Mouse (Mus musculus) limb, embryonic 11.5 days (tissue): ENCODE measurements around the gene Palm2. TPM values are rescaled to one million over a fixed set of nuclear protein-coding genes. Genes with fewer than 3 reads are reported as not detected.

Experiments used
- ATAC-seq: fragments of 200-750 bp; cut with Nextera tagmentation; 2 replicates; pipeline ENCODE4 v1.8.0; 2017; ENCODE audit warnings: low read depth; ENCODE audit not compliant: insufficient number of reproducible peaks, low FRiP score, low TSS enrichment
- DNase-seq: peaks from one replicate; pipeline ENCODE4 v3.0.0-alpha.2; 2015; ENCODE audit warnings: low spot score
- H3K27ac ChIP-seq: fragments of 300-500 bp; sonication (generic); replicated peaks from 2 replicates; pipeline ENCODE4 v1.5.1; 2014; ENCODE audit warnings: low read depth, mild to moderate bottlenecking, low read length
- H3K27me3 ChIP-seq: fragments of 300-500 bp; sonication (generic); 2 replicates; pipeline ENCODE4 v1.6.1; 2014; ENCODE audit warnings: mild to moderate bottlenecking, low read length, mixed read lengths; ENCODE audit not compliant: control insufficient read depth, insufficient read depth
- H3K36me3 ChIP-seq: fragments of 300-500 bp; sonication (generic); 2 replicates; pipeline ENCODE4 v1.6.1; 2014; ENCODE audit warnings: mild to moderate bottlenecking, low read length, moderate library complexity, mixed read lengths; ENCODE audit not compliant: control insufficient read depth, insufficient read depth
- H3K4me1 ChIP-seq: fragments of 300-500 bp; sonication (generic); 2 replicates; pipeline ENCODE4 v1.6.1; 2014; ENCODE audit warnings: low read length, mixed read lengths; ENCODE audit not compliant: control insufficient read depth, insufficient read depth
- H3K4me2 ChIP-seq: fragments of 300-500 bp; sonication (generic); 2 replicates; pipeline ENCODE4 v1.6.1; 2014; ENCODE audit warnings: low read depth, mild to moderate bottlenecking, moderate library complexity; ENCODE audit not compliant: severe bottlenecking
- H3K4me3 ChIP-seq: fragments of 300-500 bp; sonication (generic); 2 replicates; pipeline ENCODE4 v1.5.1; 2014; ENCODE audit warnings: low read depth, low read length
- H3K9ac ChIP-seq: fragments of 300-500 bp; sonication (generic); 2 replicates; pipeline ENCODE4 v1.6.1; 2014; ENCODE audit warnings: mild to moderate bottlenecking, low read length
- H3K9me3 ChIP-seq: fragments of 300-500 bp; sonication (generic); 2 replicates; pipeline ENCODE4 v1.6.1; 2016; ENCODE audit warnings: low read length; ENCODE audit not compliant: control insufficient read depth
- WGBS: fragments of 180-500 bp; shearing (Covaris S2); extraction: QIAGEN DNeasy Blood & Tissue Kit; methylation state at CpG from one replicate; pipeline ENCODE4 v1.1.7; 2014; 5-methylcytosine and 5-hydroxymethylcytosine counted together
- polyA plus RNA-seq: library from polyadenylated mRNA; unstranded; fragments of >200 nt; fragmentation: Nextera tagmentation; extraction: Ambion mirVana; gene quantifications from 2 replicates; pipeline ENCODE4 v1.2.1, GENCODE M21; 2014

Palm2 gene
- polyA plus RNA-seq, 1 experiment from 2014 or later: 4.1 TPM

DNA sequence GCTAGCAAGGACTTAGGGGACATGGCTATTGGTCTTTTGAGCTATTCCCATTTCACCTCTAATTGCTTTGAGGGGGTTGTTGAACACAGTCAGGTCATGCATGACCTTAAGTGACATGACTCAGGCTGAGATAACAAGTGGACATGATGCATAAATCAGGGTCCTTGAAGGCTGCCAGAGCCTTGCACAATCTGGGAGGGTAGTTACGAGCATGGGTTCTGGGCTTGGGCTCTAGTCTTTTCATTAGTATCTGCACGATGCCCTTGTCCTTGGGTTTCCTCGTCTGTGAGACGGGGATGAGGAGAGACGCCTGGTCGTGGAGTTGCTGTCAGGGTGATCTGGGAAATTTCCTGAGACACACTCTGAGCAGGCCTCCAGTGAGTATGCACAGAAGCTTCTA is 140.6 kb downstream of the Palm2 start:
- WGBS: 74% methylated on average over 6 of the region's 6 CpGs
- Histone ChIP-seq H3K9me3 (no peaks in the 10 kb centered on the region), H3K36me3 (no peaks in the 10 kb centered on the region), H3K27me3 (no peaks in the 10 kb centered on the region), H3K9ac (no peak overlapping the region), H3K4me3 (no peak overlapping the region), H3K27ac (no peak overlapping the region), H3K4me1 (0 out of 2 replicates have a peak, but pooled peaks cover under 1% of the 10 kb centered on the region), H3K4me2 (no peak overlapping the region)
- DNase-seq: no peak
- ATAC-seq: no peak

DNA sequence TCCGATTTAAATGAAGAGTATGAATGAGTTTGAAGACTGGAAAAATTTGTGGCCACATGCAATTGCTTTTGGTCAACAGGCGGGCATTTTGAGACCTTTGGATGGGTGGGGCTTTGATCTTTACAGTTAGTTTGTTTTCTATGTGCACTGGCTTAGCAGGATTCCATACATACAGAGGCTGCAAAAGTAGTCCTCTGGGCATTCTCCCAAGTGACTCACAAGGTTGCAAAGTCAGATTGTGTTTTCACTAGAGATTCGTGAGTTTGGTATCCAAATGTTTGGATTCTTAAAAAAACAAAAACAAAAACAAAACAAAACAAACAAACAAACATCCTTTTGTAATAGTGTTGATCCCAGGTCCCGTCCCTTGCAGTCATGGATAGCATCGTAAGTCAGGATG is 141.6 kb downstream of the Palm2 start:
- Histone ChIP-seq H3K4me1 (no peaks in the 10 kb centered on the region), H3K27ac (no peak overlapping the region), H3K27me3 (no peaks in the 10 kb centered on the region), H3K9me3 (no peaks in the 10 kb centered on the region), H3K9ac (no peak overlapping the region), H3K36me3 (no peaks in the 10 kb centered on the region), H3K4me2 (no peak overlapping the region), H3K4me3 (no peak overlapping the region)
- no peak for DNase-seq
- ATAC-seq: no peak
- 82% methylated on average over 5 of the region's 5 CpGs for WGBS

DNA sequence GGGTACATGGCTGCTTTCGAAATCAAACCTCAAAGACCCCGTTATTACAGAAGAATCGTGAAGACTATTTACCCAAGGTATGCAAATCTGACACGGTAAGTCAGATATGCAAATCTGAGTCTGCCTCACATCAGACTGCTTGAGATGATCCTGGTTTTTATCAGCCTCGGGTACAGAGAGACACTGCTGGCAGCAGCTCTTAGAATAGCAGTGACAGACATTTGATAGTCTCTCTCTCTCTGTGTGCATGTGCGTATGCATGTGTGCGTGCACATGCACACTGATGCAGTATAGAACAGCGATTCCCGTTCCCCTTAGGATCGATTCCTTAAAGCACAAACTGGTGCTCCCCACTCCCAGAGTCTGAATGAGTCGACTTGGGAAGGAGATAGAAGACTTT is 142.0 kb downstream of the Palm2 start:
- H3K4me3 ChIP-seq: no peak overlapping the region
- no peak overlapping the region for H3K4me2 ChIP-seq
- DNase-seq (no peak), ATAC-seq (no peak)
- no peaks in the 10 kb centered on the region for H3K4me1 ChIP-seq
- H3K27me3 ChIP-seq: no peaks in the 10 kb centered on the region
- H3K36me3 ChIP-seq: no peaks in the 10 kb centered on the region
- WGBS: 89% methylated on average over 11 of the region's 11 CpGs
- H3K9ac ChIP-seq: no peak overlapping the region
- H3K27ac ChIP-seq: no peak overlapping the region
- no peaks in the 10 kb centered on the region for H3K9me3 ChIP-seq

DNA sequence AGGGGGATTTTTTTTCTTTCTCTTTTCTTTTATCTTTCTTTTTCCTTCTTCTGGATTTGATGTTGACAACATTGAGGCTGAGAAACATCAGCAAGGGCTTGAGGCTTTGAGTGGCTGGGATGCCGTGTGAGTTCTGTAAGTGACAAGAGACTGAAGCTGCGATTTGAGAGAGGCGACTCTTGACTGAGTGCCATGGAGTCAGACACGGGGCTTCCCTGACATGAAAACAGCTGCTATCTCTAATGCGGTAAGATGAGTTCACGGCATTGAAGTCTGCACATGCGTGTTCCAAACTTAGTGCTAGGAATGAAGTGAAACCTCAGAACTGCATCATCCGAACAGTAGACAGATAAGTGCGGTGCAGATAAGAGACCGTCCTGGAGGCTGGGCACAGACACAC is 145.6 kb downstream of the Palm2 start:
- H3K4me1 ChIP-seq: no peaks in the 10 kb centered on the region
- H3K27ac ChIP-seq: no peak overlapping the region
- DNase-seq (no peak), ATAC-seq (no peak)
- no peaks in the 10 kb centered on the region for H3K27me3 ChIP-seq
- WGBS: 94% methylated on average over 10 of the region's 10 CpGs
- H3K4me2 ChIP-seq: no peak overlapping the region
- H3K36me3 ChIP-seq: no peaks in the 10 kb centered on the region
- no peak overlapping the region for H3K4me3 ChIP-seq
- H3K9me3 ChIP-seq: no peaks in the 10 kb centered on the region
- H3K9ac ChIP-seq: no peak overlapping the region

DNA sequence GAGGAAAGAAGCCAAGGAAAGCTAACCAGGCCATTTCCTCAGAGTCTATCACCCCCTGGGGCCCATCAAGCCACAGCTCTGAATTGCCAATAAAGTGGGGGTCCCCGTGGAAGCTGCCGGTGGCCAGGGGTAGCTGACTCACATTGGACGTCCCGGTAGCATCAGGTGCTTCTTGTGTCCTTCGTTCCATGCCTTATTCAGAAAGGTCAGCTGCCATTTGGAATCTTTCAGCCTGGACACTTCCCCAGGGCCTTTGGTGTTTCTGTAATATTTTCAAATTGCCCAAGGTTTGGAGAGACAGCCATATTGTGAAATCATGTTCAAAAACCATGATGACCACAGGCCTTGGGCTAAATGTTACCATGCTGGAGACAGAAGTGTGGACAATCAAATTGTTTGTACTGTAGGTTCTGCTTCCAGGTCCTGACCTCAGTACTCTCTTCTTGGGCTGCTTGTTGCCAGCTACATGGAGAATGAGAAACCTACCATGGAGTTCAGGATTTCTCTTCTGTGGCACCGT is 151.3 kb downstream of the Palm2 start:
- DNase-seq: no peak
- Histone ChIP-seq H3K27ac (no peak overlapping the region), H3K9ac (no peak overlapping the region), H3K4me3 (no peak overlapping the region), H3K9me3 (no peaks in the 10 kb centered on the region), H3K27me3 (no peaks in the 10 kb centered on the region), H3K4me1 (no peaks in the 10 kb centered on the region), H3K36me3 (no peaks in the 10 kb centered on the region), H3K4me2 (no peak overlapping the region)
- 83% methylated on average over 6 of the region's 6 CpGs for WGBS
- no peak for ATAC-seq

DNA sequence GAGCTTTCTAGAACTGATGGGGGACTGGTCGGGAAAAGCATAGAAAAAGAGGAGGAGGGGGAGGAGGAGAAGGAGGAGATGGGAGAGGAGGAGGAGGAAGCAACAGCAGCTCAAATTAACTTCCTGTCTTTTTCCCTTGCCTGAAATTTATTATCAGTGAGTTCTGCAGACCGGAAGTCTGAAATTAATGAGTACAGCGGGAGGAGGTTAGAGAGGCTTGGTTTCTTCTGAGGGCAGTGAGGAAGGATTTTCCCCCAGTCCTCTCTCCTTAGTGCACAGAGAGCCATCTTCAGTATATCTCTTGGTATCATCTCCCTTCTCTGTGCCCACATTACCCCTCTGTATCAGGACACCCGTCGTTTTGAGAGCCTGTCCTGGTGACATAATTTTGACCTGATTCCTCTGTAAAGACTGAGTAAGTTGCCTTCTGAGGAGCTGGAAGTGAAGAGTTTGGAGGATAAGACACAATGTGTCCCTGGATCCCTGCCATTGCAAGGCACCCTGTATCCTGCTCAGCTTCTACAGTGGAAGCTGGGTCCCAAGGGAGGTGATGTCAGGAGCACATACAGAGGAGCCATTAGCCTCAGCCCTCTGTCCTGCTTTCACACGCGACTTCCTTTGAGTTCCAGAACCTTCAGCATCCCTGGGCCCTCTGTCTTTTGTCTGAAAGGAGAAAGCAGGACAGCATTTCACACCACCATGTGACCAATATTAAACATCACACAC is 153.0 kb downstream of the Palm2 start:
- Histone ChIP-seq H3K4me3 (no peak overlapping the region), H3K4me2 (no peak overlapping the region), H3K27ac (no peak overlapping the region), H3K9me3 (no peaks in the 10 kb centered on the region), H3K36me3 (no peaks in the 10 kb centered on the region), H3K4me1 (no peaks in the 10 kb centered on the region), H3K9ac (no peak overlapping the region), H3K27me3 (no peaks in the 10 kb centered on the region)
- WGBS: 65% methylated on average over 7 of the region's 7 CpGs
- no peak for DNase-seq
- no peak for ATAC-seq

DNA sequence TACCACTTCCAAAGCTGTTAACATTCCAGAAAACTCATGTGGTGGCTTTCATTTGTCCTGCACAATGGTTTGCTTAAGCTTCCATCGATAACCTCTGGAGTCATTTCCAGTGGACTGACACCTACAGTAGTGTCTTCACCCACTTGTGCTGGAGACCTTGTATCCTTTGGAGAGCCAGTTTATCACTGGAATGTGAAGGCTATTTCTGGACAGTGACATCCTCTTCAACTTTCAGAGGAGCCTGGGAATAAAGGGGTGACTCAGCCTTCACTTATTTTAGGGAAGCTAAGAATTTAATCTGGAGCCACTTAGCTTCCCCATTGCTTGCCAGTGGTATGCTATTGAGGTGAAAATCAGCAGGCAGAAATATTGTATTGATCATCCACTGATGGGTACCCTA is 154.3 kb downstream of the Palm2 start:
- Histone ChIP-seq H3K4me1 (no peaks in the 10 kb centered on the region), H3K9ac (no peak overlapping the region), H3K36me3 (no peaks in the 10 kb centered on the region), H3K27ac (no peak overlapping the region), H3K9me3 (no peaks in the 10 kb centered on the region), H3K27me3 (no peaks in the 10 kb centered on the region), H3K4me3 (no peak overlapping the region), H3K4me2 (no peak overlapping the region)
- no peak for ATAC-seq
- DNase-seq: no peak
- WGBS: 91% methylated on average over 1 of the region's 1 CpGs

DNA sequence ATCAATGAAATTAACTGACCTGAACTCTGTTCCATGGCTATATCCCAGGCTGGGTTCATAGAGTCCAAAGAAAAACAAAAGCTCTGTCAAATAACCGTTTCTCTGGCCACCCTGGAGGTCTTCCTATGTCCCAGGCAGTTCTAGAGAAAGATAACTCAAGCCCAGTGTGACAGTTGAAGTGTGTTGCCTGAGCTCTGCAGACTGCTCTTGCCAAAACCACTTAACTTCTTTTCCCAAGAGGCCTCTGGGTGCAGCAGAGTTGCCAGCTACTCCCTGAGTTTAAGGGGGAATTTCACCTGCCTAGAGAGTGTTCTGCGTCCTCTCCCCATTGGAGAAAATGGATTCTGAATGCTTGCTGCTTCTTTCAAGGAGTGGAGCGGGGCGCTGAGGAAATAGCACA is 158.7 kb downstream of the Palm2 start:
- H3K9ac ChIP-seq: no peak overlapping the region
- no peak for DNase-seq
- no peaks in the 10 kb centered on the region for H3K27me3 ChIP-seq
- no peak for ATAC-seq
- H3K4me1 ChIP-seq: no peaks in the 10 kb centered on the region
- no peak overlapping the region for H3K27ac ChIP-seq
- no peak overlapping the region for H3K4me3 ChIP-seq
- H3K9me3 ChIP-seq: no peaks in the 10 kb centered on the region
- 87% methylated on average over 4 of the region's 4 CpGs for WGBS
- no peak overlapping the region for H3K4me2 ChIP-seq
- H3K36me3 ChIP-seq: no peaks in the 10 kb centered on the region

DNA sequence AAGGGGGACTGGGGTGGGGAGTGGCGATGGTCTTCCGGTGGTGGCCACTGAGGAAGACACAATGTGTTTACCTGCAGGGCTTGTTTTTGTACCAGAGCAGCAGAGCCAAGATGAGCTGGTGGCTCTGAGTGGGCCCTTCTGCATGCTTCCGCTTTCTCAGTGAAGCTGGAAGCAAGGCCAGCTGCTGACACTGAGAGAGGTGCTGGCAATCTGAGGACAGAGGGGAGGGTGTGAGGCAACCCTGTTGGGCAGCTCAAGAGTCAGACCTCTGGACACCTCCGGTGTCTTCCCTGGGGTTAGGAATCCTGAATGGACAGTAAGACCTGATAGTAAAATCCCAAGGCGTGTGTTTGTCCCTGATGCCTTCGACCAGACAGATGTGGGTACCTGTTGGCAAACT is 165.9 kb downstream of the Palm2 start:
- ATAC-seq: no peak
- no peaks in the 10 kb centered on the region for H3K27me3 ChIP-seq
- no peaks in the 10 kb centered on the region for H3K36me3 ChIP-seq
- no peak for DNase-seq
- no peak overlapping the region for H3K27ac ChIP-seq
- WGBS: 94% methylated on average over 6 of the region's 6 CpGs
- H3K4me3 ChIP-seq: no peak overlapping the region
- H3K4me2 ChIP-seq: no peak overlapping the region
- no peaks in the 10 kb centered on the region for H3K4me1 ChIP-seq
- no peaks in the 10 kb centered on the region for H3K9me3 ChIP-seq
- H3K9ac ChIP-seq: no peak overlapping the region
